Mouse (Mus musculus) left cerebral cortex, postnatal 25 days (tissue): ENCODE data around the gene Cd81. TPM values are rescaled to one million over a fixed set of nuclear protein-coding genes. Genes with fewer than 3 reads are reported as not detected.

ENCODE experiments used
- DNase-seq, 2 experiments: peaks; one replicate each; pipeline ENCODE4 v3.0.0; 2022; ENCODE audit warnings: low spot score in 2 of 2, mixed read lengths in 1 of 2
- intact Hi-C: fragments of 180-260 bp; cut with DNase I; formaldehyde crosslinking; loops from one replicate; pipeline ENCODE4 v1.15.1; 2025
- total RNA-seq, 2 experiments: library from RNA; stranded (reverse); gene quantifications; 2 replicates each; pipeline ENCODE4 v1.2.3; 2021

Cd81 gene
- total RNA-seq, 2 experiments from 2014 or later: 407 to 414 TPM

DNA sequence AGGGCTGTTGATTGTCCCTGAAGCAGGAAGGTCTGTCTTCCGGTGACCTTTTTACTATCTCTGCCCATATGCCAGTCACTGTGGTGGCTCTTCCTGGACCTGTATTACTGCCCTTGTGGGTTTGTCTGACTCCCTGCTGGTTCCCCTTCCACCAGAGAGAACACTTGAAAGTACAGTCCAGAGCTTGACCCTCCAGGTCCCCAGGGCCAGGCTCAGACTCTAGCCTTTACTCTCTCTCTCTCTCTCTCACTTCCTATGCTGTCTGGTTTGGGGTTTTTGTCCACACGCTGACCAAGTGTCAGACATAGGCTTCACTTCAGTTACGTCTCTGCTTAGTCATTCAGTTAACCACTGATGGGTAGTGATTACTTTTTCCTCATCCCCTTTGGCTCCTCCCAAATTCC is 9.6 kb upstream of the Cd81 start:
- DNase-seq: no peak
- intact Hi-C loops: no loop called here

- no peak for DNase-seq
- intact Hi-C loops: no loop called here
These were observed 8.3 kb upstream of the Cd81 start for GRCm38 (mm10) chr7:143044049-143044825.

DNA sequence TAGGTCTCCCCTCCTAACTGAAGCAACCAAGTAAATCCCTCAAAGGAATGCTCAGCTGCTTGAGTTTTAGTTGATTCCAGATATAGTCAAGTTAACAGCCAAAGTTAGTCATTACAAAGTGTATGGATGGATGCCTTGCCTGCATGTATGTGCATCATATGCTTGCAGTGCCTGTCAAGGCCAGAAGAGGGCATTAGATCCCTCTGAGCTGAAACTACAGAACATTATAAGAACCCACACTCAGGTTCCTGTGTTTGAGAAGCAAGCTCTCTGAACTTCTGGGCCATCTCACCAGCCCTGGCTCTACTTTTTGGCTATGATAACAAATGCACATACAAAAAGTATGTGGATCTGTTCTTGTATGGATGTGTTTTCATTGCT is 7.7 kb upstream of the Cd81 start:
- DNase-seq: no peak
- intact Hi-C loops: no loop called here

- intact Hi-C loops: no loop called here
- DNase-seq: no peak
These were observed 6.2 kb upstream of the Cd81 start for GRCm38 (mm10) chr7:143046358-143046757.

GRCm38 (mm10) chr7:143049331-143049730 is 3.2 kb upstream of the Cd81 start:
- DNase-seq: no peak
- intact Hi-C loops: no loop called here

GRCm38 (mm10) chr7:143049841-143050816 is 2.4 kb upstream of the Cd81 start:
- no peak for DNase-seq
- intact Hi-C loops: no loop called here

- DNase-seq: no peak
- intact Hi-C loops: no loop called here
These were observed 1.2 kb upstream of the Cd81 start for GRCm38 (mm10) chr7:143051316-143051715.

DNA sequence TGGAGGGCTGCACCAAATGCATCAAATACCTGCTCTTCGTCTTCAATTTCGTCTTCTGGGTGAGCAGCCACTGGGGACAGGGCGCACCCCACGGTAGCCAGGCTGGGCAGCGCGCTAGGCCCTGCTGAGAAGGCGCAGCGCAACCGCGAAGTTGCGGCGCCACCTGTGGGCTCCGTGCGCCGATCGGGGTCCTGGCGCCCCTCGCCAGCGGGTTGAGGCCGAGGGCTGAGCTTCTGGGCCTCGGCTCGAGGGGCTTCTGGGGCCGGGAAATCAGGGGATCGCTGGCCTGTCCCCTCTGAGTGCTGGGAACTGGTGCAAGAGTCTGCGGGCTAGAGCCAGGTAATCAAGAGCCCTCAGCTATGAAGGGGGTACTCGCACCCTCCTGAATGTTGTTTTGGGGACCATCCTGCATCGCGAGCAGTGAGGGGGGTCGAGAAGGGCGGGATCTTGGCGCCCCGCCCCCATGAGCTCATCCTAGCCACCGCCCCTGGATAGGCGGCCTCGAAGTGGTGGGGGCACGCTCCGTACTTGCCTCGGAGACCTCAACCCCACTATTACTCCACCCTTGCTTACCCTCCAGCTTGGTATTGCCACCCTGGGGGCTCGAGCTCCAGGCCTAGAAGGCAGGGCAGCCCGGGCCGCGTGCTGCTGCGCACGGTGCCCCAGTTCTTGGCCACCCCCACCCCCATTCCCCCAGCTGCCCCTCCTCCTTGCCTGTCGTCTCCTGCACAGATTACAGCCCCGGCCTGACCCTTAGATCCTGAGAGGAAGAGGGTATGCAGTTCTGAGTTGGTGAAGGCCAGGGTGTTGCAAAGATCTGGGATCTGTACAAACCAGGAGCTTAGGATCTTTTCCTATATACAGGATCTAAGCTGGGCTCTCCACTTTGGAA is 715 bp downstream of the Cd81 start:
- peak; percentile 61 to 69 for DNase-seq
- intact Hi-C loops: loop anchor here (2.0 kb wide), 1 partner anchor 44 kb away; no protein-coding TSS in a partner anchor

- intact Hi-C loops: loop anchor here (1.0 to 2.0 kb wide), 2 partner anchors 15 to 45 kb away; partner anchors contain the start of gene Tssc4
These were observed 1.5 kb downstream of the Cd81 start for GRCm38 (mm10) chr7:143053961-143054611.

DNA sequence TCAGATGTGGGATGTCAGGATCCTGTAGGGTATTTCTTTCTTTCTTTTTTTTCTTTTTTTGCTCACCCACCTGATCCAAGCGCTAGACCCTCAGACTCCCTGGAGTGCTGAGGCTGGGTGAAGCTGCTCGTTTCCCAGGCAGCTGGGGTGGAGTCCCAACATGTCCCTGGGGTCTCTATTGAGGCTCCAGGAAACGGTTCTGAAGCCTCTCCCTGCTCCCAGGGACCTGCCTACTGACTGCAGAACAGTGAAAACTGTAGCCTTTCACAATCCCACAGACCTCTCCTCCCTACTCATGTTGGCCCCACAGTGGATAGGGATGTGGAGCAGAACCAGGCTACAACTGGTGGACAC is 2.0 kb downstream of the Cd81 start:
- intact Hi-C loops: loop anchor here (1.0 kb wide), 1 partner anchor 15 kb away; the partner anchor contains the start of gene Tssc4
- no peak for DNase-seq

More at GRCm38 (mm10) chr7:143053961-143054611, 1.5 kb downstream of the Cd81 start:
- DNase-seq: no peak

- no peak for DNase-seq
- intact Hi-C loops: no loop called here
These were observed 2.5 kb downstream of the Cd81 start for GRCm38 (mm10) chr7:143055001-143055400.

DNA sequence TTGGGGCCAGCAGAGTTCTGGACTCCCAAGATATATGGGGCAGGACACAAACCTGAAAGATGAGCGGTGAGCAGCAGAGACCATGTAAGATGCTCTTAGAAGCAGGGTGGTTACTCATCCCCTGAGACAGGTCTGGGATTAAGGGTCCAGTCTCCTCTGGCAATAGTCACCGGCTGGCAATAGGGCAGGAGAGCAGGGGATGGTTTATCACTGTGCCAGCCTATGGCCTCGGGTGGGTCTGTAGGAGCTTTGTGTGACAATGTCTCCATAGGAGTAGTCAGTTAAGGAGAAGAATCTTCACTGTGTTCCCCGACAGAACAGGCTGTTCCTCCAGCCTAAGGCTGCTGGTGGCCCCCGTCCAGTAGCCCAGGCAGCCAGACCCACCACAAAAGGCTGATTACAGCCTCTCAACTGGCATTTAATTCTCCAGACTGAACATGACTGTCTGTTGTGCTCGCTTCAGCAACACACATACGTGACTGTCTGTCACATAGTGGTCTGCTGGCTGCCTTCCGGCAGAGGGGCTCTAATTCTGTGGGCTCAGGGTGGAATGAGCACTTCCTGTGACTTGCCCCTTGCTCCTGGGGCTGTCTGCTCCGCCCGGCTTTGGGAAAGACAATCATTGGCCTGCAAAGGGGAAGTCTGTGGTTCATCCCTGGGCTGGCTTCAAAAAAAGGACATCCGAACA is 3.1 kb downstream of the Cd81 start:
- DNase-seq: no peak
- intact Hi-C loops: no loop called here

GRCm38 (mm10) chr7:143057023-143057422 is 4.5 kb downstream of the Cd81 start:
- intact Hi-C loops: no loop called here
- DNase-seq: no peak

- no peak for DNase-seq
- intact Hi-C loops: no loop called here
These were observed 5.2 kb downstream of the Cd81 start for GRCm38 (mm10) chr7:143057667-143058220.

DNA sequence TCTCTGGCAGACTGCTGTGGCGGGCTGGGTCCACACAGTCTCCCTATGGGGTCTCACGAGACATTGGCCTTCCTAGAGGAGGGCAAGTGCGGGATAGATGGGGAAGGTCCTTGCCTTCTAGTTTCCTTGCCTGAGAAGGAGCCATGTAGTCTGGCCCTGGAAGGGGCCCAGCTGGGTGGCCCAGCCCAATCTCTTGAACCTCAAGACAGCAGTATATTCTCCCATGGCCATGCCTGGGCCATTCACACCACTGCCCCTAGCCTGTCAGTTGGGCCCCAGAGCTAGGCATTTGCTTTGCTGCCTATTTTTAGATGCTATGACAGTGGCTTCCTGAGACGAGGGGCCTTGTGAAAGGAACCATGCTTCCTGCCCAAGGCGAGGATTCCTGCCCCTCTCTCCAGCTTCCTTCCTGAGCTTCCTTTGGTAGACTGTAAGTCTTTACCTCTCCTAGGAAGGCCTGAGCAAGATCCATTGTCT is 5.7 kb downstream of the Cd81 start:
- no peak for DNase-seq
- intact Hi-C loops: no loop called here

GRCm38 (mm10) chr7:143059202-143059870 is 6.8 kb downstream of the Cd81 start:
- intact Hi-C loops: no loop called here
- peak in 1 of 2 experiments; percentile 59 for DNase-seq

GRCm38 (mm10) chr7:143062704-143063103 is 10.2 kb downstream of the Cd81 start:
- intact Hi-C loops: no loop called here
- DNase-seq: no peak
